Mouse (Mus musculus) ES-E14 (cell line): ENCODE data around the gene Bloc1s6. TPM values are rescaled to one million over a fixed set of nuclear protein-coding genes. Genes with fewer than 3 reads are reported as not detected.
A peak's percentile ranks its signal among the peaks of the same experiment; 100 is the strongest.

Source experiments
- DNase-seq: peaks from one replicate; pipeline ENCODE4 v3.0.0-alpha.2; 2013; ENCODE audit warnings: low read depth, low spot score
- H3K27ac ChIP-seq: 2 replicates; pipeline ENCODE4 v1.5.1; 2012; ENCODE audit warnings: low read depth, mild to moderate bottlenecking, low read length, moderate library complexity, mixed read lengths; ENCODE audit not compliant: poor library complexity, insufficient read depth, severe bottlenecking
- H3K36me3 ChIP-seq: 2 replicates; pipeline ENCODE4 v1.6.1; 2012; ENCODE audit warnings: mild to moderate bottlenecking, low read length, moderate library complexity, mixed read lengths; ENCODE audit not compliant: control insufficient read depth, poor library complexity, insufficient read depth, severe bottlenecking
- H3K4me1 ChIP-seq, 2 experiments: fragments of 150-350 bp in 1 of 2; sonication (generic) in 1 of 2; 2 replicates each; pipeline ENCODE4 v1.6.1; 2012; ENCODE audit warnings: low read length in 2 of 2, mild to moderate bottlenecking in 1 of 2, mixed read lengths in 1 of 2; ENCODE audit not compliant: control insufficient read depth in 2 of 2, insufficient read depth in 2 of 2, poor library complexity in 1 of 2
- H3K4me3 ChIP-seq, 2 experiments: fragments of 150-350 bp in 1 of 2; sonication (generic) in 1 of 2; 2 replicates each; pipeline ENCODE4 v1.5.1; 2012; ENCODE audit warnings: low read length in 2 of 2, low read depth in 1 of 2, mild to moderate bottlenecking in 1 of 2, mixed read lengths in 1 of 2; ENCODE audit not compliant: insufficient read depth in 1 of 2, poor library complexity in 1 of 2, severe bottlenecking in 1 of 2
- H3K9ac ChIP-seq: 2 replicates; pipeline ENCODE4 v1.6.1; 2012; ENCODE audit warnings: low read depth, mild to moderate bottlenecking, low read length, mixed read lengths; ENCODE audit not compliant: poor library complexity, insufficient read depth, severe bottlenecking
- H3K9me3 ChIP-seq: fragments of 150-350 bp; sonication (generic); 2 replicates; pipeline ENCODE4 v1.6.1; 2012; ENCODE audit warnings: low read depth, mild to moderate bottlenecking, low read length; ENCODE audit not compliant: control insufficient read depth, insufficient read depth
- CHD2 ChIP-seq: IDR thresholded peaks from 2 replicates; pipeline ENCODE4 v1.6.1; 2014; ENCODE audit warnings: mild to moderate bottlenecking, low read depth, low read length, inconsistent platforms
- HCFC1 ChIP-seq: IDR thresholded peaks from 2 replicates; pipeline ENCODE4 v1.6.1; 2012; ENCODE audit warnings: low read length, inconsistent platforms, borderline replicate concordance; ENCODE audit not compliant: insufficient read depth
- MAFK ChIP-seq: IDR thresholded peaks from 2 replicates; pipeline ENCODE4 v1.6.1; 2014; ENCODE audit warnings: mild to moderate bottlenecking, low read depth, low read length, inconsistent platforms; ENCODE audit not compliant: insufficient read depth
- ZC3H11A ChIP-seq: IDR thresholded peaks from 2 replicates; pipeline ENCODE4 v1.6.1; 2012; ENCODE audit warnings: low read depth, mild to moderate bottlenecking, inconsistent platforms, low read length, borderline replicate concordance
- ZNF384 ChIP-seq: IDR thresholded peaks from 2 replicates; pipeline ENCODE4 v1.6.1; 2012; ENCODE audit warnings: low read depth, low read length, inconsistent platforms
- in situ Hi-C, 2 experiments: fragments of 600-800 bp; cut with MboI; formaldehyde crosslinking; loops; one replicate each; pipeline ENCODE4 v1.15.1; 2025; ENCODE audit warnings: low sequenced_read_pairs in 2 of 2, inconsistent platforms in 1 of 2; ENCODE audit not compliant: unreplicated experiment in 2 of 2
- total RNA-seq: library from RNA; depleted of rRNA; stranded (reverse); fragments of 300-350 nt; gene quantifications from 2 replicates; pipeline ENCODE4 v1.2.3, GENCODE M21; 2012

Bloc1s6 gene
- total RNA-seq, 1 experiment, result 11.6 TPM

DNA sequence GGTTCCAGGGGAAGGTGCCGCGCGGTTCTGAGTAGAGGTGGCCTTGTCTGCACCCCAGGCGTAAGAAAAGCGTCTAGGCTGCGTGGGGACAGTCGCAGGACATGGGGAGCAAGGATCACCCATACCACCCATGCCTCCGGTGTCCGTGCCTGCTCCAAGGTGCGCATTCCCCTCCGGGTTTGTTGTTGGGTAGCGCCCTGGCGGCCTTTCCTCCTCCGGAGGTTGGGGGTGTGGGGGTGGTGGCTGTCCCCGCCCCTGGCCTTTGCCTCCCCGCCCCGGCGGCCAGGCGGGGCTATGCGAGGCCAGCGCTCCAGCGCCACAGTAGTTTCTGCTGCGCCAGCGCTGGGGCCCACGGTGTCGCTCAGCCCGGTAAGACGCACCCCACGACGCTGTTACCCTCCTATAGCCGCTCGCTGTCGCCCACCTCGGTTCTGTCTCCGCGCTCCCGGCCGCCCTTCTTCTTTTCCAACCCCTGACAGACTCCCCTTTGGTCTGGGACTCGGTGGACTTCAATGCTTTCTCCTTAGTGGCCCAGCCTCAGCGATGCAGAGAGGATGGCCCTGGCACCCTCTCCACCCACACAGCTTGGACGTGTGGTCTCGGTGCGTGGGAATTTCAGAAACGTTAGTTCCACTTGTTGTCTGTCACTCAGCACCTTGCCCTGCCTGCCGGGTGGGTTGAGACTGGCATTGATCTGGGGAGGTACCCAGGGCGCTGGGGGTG is 26.9 kb downstream of the Bloc1s6 start, which contains the start of gene Sqor:
TSS of gene Sqor (plus strand) at position 167 of the 723 bp plus-strand sequence.
- Histone ChIP-seq H3K9ac (peak within 1 kb of the TSS; percentile 55; the same call in 1 of the 2 replicates), H3K4me1 (peaks cover 0 to 2% of the 10 kb centered on the region in 2 experiments; a peak in 1 of 4 replicates), H3K4me3 (peak within 1 kb of the TSS; percentile 57 to 67), H3K36me3 (no peaks in the 10 kb centered on the region), H3K9me3 (no peaks in the 10 kb centered on the region), H3K27ac (no peak within 1 kb of the TSS)
- no peak for DNase-seq
- no peak for TF ChIP-seq HCFC1
- TF ChIP-seq ZC3H11A, result no peak
- TF ChIP-seq MAFK, result no peak
- TF ChIP-seq CHD2, result no peak
- TF ChIP-seq ZNF384, result no peak
- in situ Hi-C loops, result no loop called here

DNA sequence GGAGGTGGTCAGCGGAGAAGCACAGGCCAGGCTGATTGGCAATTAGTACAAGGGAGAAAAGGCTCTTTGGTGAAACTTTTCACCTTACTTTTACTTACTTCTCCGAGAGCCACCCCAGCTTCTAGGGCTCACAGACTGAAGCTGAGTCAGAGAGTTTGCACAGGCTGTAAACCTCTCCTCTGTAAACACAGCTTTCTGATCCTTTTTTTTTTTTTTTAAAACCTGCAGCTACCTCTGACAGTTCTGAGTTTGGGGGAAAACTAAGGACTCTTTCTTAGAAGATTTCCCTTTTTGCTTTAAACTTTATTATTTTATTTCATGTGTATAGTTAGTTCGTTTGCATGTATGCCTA is 27.5 kb downstream of the Bloc1s6 start:
- Histone ChIP-seq H3K9me3 (no peaks in the 10 kb centered on the region), H3K27ac (no peak overlapping the region), H3K4me3 (peak overlapping the region; percentile 57 to 67; a peak in 3 of 4 replicates), H3K36me3 (no peaks in the 10 kb centered on the region), H3K4me1 (peaks cover 0 to 2% of the 10 kb centered on the region in 2 experiments; a peak in 1 of 4 replicates), H3K9ac (no peak overlapping the region)
- in situ Hi-C loops, result no loop called here
- no peak for DNase-seq
- TF ChIP-seq ZC3H11A, result no peak
- no peak for TF ChIP-seq CHD2
- no peak for TF ChIP-seq ZNF384
- TF ChIP-seq MAFK, result no peak
- TF ChIP-seq HCFC1, result no peak

DNA sequence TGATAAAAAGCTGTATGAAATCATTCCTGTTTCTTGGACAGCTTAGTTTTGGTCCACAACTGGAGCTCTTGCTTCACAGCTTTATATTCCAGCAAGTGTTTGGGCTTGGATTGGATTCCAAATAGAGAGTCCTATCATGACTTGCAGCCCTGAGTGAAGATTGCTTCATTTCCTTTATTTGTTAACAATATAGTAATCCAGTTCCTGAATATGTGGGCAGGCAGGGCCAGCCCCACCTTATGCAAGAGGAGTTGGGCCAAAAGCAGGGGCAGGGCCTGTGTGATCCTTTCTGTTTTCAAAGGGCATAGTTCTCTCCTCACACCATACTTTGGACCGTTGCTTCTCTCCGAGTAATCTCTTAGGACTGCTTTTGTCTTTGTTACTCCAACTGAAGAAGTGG is 32.7 kb downstream of the Bloc1s6 start:
- Histone ChIP-seq H3K27ac (no peak overlapping the region), H3K9ac (no peak overlapping the region), H3K36me3 (no peaks in the 10 kb centered on the region), H3K9me3 (no peaks in the 10 kb centered on the region), H3K4me3 (no peak overlapping the region), H3K4me1 (no peaks in the 10 kb centered on the region)
- in situ Hi-C loops, result no loop called here
- TF ChIP-seq MAFK, result no peak
- no peak for TF ChIP-seq ZC3H11A
- TF ChIP-seq HCFC1, result no peak
- no peak for TF ChIP-seq CHD2
- no peak for DNase-seq

DNA sequence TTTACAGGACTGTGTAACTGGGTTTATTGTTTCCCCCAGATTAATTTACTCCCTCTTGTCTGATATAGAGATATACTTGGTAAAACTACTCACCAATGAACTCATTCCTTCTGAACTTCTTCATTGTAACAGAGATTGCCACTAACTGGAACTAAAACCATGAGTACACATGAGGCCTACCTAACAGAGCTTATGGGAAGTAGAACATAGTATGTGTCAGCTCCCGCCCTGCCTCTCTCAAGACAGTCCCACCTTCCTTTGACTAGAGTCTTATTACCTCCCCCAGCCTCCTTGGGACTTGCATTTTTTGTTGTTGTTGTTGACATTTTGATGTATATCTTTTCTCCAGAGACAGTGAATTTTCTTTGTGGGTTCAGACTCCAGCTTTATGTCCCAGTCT is 34.6 kb downstream of the Bloc1s6 start:
- no peak for DNase-seq
- Histone ChIP-seq H3K4me3 (no peak overlapping the region), H3K9me3 (no peaks in the 10 kb centered on the region), H3K9ac (no peak overlapping the region), H3K36me3 (no peaks in the 10 kb centered on the region), H3K4me1 (no peaks in the 10 kb centered on the region), H3K27ac (no peak overlapping the region)
- TF ChIP-seq CHD2, result no peak
- TF ChIP-seq ZNF384, result no peak
- TF ChIP-seq ZC3H11A, result no peak
- no peak for TF ChIP-seq HCFC1
- no peak for TF ChIP-seq MAFK
- in situ Hi-C loops, result no loop called here
